Mouse (Mus musculus) common myeloid progenitor, adult 5-6 weeks (primary cell): ENCODE data around the gene Lrrc4b. TPM values are rescaled to one million over a fixed set of nuclear protein-coding genes. Genes with fewer than 3 reads are reported as not detected.

Source experiments
- ATAC-seq: replicated peaks from 2 replicates; pipeline ENCODE4 v1.8.0; 2016; ENCODE audit warnings: low read depth, mild to moderate bottlenecking, moderate TSS enrichment, inconsistent platforms; ENCODE audit not compliant: poor library complexity, severe bottlenecking
- total RNA-seq: library from RNA; stranded (forward); fragments of 200-1000, 187-1606 nt; gene quantifications from 2 replicates; pipeline ENCODE4 v1.2.3, GENCODE M21; 2017

The Lrrc4b gene
- total RNA-seq, 1 experiment from 2014 or later = not detected

DNA sequence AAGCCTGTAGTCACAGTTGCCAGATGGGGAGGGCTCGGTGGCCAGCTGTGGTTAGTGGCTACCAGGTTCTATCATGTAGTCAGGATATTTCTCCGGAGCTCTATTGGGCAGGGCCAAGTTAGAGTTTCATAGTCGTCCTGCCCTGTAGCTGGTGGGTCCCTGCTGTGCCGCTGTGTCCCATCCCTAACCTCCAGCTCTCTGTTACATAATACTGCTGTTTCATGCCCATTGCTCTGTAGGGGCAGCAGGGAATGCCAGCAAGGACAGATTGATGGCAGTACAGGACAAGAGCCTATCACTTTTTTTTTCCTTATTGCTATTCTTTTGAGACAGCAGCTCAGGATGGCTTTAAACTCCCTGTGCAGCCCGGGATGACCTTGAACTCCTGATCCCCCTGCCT lies 7.0 kb downstream of the Lrrc4b start:
- no peak for ATAC-seq

DNA sequence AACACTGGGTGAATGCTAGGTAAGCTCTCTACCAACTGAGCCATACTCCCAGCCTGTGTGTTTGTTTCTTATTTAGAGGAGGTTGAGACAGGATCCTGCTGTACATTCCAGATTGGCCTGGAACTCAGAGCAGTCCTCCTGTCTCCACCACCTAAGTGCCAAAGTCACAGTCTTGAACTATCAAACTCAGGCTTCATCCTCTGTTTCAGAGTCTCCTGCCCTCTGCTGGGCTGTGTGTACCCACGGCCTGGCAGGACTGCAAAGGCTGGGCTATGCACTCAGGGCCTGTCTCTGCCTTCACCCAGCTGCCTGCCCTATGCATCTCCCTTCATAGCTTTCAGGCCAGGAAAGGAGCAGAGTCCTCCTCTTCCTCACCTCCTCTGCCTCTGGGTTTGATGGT lies 7.4 kb downstream of the Lrrc4b start:
- no peak for ATAC-seq

DNA sequence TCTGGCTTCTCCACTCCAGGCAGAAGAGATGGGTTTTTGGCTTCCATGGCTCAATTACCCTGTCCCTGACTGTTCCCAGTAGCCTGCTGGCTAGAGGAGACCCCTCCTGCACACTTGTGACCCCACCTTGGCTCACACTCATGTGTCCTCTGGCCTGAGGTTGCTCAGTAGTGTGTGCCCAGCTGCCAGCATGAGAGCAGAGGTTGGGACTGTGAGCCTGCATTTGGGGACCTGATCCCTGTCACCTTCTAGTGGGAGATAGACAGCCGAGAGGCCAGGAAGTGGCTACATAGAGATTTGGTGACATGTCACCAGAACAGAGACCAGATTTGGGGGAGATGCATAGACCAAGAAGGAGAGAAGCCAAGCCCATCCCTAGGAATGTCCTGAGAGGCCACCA lies 8.4 kb downstream of the Lrrc4b start:
- no peak for ATAC-seq

DNA sequence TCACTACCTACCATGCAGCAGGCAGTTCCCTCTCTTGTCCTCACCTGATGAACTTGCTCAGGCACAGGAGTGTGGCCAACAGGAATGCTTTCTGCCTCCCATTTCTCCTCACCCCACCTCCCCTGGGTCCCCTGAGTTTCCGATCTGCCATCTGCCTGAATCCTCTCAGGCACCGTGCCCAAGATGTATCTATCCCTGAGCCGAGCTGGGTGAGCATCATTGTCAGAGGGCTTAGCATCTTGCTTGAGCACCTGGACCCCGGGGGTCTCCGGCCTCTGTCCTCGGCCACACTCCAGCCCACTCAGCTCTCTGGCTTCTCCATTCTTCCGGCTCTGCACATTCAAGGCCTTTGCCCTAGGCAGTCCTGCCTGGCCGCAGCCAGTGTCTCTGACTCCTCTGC lies 9.1 kb downstream of the Lrrc4b start:
- ATAC-seq = no peak

DNA sequence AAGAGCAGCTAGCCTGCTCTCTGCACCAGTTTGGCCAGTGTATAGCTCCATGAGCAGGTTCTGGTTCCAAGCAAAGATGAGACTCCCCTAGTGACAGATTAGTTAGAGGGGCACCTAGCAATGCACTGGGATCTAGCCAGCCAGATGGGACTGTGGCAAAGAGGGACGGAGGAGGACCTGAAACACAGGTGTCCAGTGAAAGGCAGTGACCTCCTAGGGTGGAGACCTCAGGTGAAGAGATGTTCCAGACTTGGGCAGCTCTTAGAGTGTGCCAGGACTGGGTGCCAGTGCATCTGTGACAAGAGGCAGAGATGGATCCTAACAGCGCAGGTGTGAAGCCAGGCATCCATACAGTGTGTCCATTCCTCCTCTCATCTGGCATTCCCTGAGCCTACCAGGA lies 10.9 kb downstream of the Lrrc4b start:
- no peak for ATAC-seq

DNA sequence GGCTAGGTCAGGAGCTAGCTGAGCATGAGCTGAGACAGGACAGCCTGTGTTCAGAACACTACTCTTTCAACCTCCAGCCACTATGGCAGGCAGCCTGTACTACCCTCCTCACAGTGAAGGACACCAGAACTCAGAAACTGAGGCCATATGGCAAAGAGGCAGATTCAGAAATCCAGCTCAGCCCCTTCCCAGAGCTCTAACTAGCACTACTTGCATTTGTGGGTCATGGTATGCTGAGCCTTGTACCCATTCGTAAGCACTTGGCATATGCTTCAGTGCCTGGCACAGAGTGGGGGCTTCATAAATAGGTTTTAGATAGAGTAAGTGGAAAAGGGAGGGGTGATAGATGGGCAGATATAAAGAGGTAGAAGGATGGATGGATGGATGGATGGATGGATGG lies 11.7 kb downstream of the Lrrc4b start:
- ATAC-seq = no peak

DNA sequence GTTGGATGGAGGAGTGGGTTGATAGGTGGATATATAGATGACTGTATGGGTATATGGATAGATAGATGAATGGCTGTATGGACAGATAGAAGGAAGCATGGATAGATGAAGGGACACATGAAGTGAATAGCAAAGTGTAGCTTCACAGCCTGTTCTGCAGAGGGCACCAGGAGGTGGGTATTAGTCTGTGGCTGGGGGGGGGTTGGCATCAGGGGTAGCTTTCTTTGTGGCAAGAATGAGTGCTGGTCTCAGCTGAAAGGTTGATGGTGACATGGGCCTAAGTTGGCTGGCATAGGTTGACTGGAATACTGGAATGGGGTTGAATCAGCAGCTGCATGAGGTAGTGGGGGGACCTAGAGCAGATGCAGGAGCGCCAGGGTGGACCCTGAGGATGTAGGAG lies 12.4 kb downstream of the Lrrc4b start:
- no peak for ATAC-seq

DNA sequence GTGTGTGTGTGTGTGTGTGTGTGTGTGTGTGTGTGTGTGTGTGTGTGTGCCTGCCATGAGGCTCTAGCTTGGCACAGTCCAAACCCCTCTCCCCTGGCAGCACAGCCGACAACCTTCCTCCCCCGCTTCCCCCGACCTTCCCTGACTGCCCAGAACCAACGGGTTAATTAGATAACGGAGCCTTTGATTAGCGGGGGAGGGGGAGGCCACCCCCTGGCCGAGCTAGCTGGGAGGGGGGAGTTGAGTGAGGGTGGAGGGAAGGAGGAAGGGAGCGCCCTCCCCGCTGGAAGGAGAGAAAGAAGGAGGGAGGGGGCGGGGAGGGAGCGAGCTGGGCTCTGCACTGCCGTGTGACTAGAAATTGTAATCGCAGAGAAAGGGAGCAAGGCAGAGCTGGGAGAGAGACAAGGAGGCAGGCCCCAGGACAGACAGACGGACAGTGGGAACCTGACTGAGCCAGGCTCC lies 12.9 kb downstream of the Lrrc4b start:
- no peak; the same call in 1 of the 2 replicates for ATAC-seq

DNA sequence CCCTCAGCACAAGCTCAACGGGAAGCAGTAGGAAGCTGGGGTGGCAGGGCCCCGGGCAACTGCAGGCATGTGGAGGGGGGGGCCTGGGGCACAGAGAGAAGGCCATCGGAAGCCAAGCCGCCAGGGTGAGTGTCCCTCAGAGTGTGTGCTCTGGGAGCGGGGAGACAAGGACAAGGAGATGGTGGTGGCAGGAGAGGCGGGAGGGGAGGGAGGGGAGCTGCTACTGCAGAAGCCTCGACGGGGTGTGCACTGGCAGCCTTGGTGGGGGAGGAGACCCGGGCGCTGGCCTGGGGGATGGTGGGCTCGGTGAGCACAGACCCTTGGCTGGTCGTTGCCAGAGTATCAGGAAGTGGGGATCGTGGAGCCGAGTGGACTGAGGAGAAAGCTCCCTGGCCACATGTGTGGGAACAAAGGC lies 13.6 kb downstream of the Lrrc4b start:
- ATAC-seq = no peak

DNA sequence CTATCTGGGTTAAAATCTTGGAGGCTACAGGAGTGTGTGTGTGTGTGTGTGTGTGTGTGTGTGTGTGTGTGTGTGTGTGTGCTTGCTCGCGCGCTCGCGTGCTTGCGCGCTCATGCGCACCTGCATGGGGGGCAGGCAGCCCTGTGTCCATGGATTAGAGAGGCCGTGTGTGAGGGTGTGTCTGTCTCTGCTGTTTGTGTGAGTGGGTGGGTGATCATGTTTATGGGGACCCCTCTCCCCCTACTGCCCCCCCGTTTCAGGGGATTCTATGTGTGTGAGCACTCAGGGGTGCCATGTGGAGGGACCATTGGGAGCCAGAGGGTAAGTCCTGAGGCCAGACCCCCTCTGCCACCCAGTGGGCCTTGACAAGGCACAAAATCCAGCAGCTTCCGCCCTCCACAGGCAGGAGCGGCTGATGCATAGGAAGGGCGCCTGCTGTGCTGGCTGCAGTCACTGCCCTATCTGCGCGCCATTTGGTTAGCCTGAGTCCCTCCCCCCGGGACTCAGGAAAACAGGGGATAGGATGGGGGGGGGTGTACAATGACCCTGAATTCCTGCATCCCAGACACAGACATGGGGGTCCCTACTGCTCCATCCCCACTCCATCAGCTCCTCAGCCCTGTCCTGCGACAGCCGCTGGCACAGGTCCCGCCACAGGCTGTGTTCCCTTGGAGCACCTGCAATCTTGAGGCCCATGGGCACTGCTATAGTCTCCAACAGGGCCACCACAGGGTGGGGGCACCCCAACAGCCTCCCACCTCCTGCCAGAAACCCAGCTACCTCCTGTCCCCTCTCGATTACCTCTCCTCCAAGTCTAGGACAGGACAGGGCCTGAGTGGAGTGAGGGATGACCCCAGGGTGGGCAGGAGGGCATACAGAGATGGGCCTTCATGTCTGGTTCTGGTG lies 14.7 kb downstream of the Lrrc4b start:
- no peak for ATAC-seq

DNA sequence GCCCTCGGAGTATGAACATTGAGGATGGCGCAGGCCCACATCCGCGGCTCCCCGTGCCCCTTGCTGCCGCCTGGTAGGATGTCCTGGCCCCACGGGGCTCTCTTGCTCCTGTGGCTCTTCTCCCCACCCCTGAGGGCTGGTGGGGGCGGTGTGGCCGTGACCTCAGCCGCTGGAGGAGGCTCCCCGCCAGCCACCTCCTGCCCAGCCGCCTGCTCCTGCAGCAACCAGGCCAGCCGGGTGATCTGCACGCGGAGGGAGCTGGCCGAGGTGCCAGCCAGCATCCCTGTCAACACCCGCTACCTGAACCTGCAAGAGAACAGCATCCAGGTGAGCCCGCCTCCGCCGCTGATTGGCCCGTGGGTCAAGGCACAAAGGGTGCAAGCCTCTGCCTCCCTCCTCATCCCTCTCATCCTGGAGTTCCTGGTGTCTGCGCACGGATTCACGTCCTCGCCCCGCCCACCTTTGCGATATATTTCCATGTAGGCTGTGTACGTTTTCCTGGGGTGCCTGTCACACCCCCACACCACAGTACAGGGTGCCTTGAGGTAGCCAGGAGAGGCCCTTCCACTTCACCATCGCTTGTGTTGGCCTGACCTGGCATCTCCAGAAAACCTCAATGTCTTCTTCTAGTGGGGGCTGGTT lies 16.2 kb downstream of the Lrrc4b start:
- no peak for ATAC-seq

DNA sequence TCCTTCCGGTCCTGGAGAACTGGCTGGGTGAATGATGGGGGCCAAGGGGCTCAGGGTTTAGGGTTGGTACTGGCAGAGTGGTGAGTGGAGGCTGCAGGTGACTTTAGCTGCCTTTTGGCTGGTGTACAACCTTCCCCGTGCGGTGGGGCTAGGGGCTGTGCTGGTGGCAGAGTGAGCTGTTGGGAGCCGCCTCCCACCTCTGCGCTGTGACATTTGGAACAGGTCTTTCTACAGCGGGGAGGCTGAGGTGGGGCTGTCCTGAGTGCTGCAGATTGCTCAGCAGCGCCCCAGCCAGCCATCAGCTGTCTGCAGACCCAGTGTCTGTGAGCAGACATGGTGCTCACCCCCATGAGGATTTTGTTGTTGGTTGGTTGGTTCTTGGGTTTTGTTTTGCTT lies 16.7 kb downstream of the Lrrc4b start:
- ATAC-seq = no peak

DNA sequence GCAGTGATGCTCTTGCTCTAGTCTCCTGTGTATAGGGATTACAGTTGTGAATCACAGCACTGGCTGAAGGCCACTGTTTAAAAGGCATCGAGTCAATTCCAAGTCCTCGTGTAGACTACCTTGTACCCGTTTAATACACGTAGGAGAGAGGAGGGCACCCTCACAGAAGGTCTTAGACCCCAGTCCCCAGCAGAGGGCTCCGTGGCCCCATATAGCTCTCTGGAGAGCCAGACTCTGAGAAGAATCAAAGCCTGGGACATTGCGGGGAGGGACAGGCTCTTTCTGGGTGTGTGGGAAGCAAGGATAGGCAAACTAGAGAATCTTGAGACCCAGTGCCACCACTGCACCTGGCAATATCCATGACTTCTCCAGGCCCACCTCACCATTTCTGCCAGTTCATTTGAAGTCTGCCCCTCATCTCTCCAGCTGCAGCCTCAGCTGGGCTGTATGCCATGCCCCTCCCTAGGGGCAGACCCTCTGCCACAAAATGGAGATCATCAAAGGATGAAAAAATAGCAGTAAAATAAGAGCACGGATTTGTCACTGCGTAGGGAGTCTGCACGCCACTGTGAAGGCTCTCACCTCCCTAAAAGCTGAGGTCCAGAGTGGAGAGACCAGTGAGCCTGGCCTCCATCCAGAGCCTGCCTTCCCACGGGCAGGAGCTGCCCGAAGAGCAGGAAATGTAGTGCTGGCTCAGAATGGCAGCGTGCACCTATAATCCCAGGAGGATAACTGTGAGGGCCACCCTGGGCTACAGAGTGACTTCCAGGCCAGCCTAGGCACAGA lies 17.4 kb downstream of the Lrrc4b start:
- ATAC-seq = no peak

DNA sequence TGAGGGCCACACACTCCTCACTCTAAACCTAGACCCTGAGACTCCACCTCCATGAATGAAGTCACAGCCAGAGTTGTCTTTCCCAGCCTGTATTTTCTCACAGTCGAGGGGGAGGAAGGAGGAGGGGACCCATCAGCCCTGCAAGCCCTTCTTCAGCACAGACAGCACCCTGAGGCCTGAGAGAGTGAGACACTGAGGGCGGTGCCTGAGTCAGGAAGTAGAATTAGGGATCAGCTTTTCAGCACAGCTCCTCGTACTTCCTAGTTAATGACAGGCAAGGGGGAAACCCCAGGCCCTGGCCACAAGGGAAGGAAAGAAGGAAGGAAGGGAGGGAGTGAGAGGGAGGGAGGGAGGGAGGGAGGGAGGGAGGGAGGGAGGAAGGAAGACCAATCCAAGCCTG lies 24.4 kb downstream of the Lrrc4b start:
- ATAC-seq = peak; percentile 82

DNA sequence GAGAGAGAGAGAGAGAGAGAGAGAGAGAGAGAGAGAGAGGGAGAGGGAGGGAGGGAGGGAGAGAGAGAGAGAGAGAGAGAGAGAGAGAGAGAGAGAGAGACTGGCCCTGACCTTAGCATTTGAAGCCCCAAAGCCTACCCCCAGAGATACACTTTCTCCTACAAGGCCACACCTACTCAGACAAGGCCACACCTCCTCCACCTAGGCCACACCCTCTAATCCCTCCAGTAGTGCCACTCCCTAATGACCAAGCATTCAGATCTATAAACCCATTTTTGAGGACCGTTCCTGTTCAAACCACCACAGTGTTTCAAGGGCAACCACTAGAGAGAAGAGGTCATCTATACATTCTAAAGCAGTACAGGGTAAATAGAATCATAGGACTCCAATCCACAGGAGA lies 27.5 kb downstream of the Lrrc4b start:
- no peak for ATAC-seq

DNA sequence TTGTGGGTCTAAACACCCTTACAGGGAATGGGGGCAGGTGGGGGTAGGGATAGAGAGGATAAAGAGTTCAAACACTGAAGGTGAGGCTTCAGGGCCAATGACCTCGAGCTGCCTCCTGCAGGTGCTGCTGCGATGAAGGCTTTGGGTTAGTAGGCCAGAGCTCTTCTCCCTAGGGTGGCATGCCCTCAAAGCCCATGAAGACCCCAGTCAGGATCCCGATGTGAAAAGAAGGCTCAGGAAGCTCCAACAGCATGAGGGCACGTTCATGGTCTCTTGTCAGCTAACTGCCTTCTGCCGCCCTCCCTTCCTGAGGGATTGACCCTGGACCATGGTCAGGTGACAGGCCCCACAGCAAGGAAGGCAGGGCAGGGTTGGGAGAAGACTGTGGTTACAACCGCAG lies 31.2 kb downstream of the Lrrc4b start:
- no peak for ATAC-seq

DNA sequence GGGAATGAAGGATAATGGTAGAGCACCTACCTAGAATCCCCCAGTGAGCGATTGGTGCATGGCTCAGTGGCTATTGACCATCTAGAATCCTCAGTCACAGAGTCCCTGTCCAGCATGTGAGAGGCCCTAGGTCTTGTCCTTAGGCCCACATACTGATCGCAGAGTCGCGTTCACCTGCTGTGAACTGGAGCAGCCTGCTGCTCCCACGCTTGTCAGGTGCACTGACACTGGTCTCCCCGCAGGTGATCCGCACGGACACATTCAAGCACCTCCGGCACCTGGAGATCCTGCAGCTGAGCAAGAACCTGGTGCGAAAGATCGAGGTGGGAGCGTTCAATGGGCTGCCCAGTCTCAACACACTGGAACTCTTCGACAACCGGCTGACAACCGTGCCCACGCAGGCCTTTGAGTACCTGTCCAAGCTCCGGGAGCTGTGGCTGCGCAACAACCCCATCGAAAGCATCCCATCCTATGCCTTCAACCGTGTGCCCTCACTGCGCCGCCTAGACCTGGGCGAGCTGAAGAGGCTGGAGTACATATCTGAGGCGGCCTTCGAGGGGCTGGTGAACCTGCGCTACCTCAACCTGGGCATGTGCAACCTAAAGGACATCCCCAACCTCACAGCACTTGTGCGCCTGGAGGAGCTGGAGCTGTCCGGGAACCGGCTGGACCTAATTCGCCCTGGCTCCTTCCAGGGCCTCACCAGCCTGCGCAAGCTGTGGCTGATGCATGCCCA lies 32.1 kb downstream of the Lrrc4b start:
- no peak for ATAC-seq

DNA sequence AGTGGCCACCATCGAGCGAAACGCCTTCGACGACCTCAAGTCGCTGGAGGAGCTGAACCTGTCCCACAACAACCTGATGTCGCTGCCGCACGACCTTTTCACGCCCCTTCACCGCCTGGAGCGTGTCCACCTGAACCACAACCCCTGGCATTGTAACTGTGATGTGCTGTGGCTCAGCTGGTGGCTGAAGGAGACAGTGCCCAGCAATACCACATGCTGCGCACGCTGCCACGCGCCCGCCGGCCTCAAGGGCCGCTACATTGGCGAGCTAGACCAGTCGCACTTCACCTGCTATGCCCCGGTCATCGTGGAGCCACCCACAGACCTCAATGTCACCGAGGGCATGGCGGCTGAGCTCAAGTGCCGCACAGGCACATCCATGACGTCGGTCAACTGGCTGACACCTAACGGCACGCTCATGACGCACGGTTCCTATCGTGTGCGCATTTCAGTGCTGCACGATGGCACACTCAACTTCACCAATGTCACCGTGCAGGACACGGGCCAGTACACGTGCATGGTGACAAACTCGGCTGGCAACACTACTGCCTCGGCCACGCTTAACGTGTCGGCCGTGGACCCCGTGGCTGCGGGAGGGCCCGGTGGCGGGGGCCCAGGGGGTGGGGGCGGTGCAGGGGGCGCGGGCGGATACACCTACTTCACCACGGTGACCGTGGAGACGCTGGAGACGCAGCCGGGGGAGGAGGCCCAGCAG lies 32.8 kb downstream of the Lrrc4b start:
- no peak for ATAC-seq

DNA sequence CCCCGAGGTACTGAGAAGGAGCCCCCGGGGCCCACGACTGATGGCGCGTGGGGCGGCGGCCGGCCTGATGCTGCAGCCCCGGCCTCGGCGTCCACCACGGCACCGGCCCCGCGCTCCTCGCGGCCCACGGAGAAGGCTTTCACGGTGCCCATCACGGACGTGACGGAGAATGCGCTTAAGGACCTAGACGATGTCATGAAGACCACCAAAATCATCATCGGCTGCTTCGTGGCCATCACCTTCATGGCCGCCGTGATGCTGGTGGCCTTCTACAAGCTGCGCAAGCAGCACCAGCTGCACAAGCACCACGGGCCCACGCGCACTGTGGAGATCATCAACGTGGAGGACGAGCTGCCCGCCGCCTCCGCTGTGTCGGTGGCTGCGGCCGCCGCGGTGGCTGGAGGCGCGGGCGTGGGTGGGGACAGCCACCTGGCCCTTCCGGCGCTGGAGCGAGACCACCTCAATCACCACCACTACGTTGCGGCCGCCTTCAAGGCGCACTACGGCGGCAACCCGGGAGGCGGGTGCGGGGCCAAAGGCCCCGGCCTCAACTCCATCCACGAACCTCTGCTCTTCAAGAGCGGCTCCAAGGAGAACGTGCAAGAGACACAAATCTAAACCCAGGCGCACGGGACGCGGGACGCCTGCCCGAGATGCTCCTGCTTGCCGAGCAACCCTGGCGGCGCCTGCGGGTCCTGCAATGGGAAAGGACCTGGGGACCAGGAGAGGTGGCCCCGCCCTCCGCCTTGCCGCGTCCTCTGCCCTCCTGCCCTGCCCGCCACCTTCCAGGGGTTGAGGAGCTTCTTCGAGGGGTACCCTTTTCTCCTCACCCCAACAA lies 33.6 kb downstream of the Lrrc4b start:
- peak; percentile 72 for ATAC-seq
